Mouse (Mus musculus): ENCODE results near the gene Grk3.

- TF ChIP-seq CTCF (IDR thresholded peaks at IDR 0.05; ENCODE audit: low read depth, low read length) (no peak), POLR2A (IDR thresholded peaks at IDR 0.05; ENCODE audit: borderline replicate concordance, low read depth, low read length) (no peak)
Measured at GRCm38 (mm10) chr5:112963495-112963894, 52.1 kb downstream of the Grk3 start.
